Mouse (Mus musculus) limb, embryonic 12.5 days (tissue): Measurements from ENCODE around the gene Hist1h4c. TPM values are rescaled to one million over a fixed set of nuclear protein-coding genes. Genes with fewer than 3 reads are reported as not detected.

Source experiments
- ATAC-seq: fragments of 200-750 bp; cut with Nextera tagmentation; 2 replicates; pipeline ENCODE4 v1.8.0; 2017; ENCODE audit warnings: low read depth, moderate TSS enrichment; ENCODE audit not compliant: insufficient number of reproducible peaks, insufficient read depth, low FRiP score, low TSS enrichment
- H3K27ac ChIP-seq: fragments of 300-500 bp; sonication (generic); 2 replicates; pipeline ENCODE4 v1.5.1; 2016; ENCODE audit warnings: mild to moderate bottlenecking, moderate library complexity
- H3K27me3 ChIP-seq: fragments of 300-500 bp; sonication (generic); 2 replicates; pipeline ENCODE4 v1.6.1; 2016; ENCODE audit warnings: mild to moderate bottlenecking, moderate library complexity
- H3K36me3 ChIP-seq: fragments of 300-500 bp; sonication (generic); 2 replicates; pipeline ENCODE4 v1.6.1; 2016; ENCODE audit warnings: mild to moderate bottlenecking, moderate library complexity
- H3K4me1 ChIP-seq: fragments of 300-500 bp; sonication (generic); replicated peaks from 2 replicates; pipeline ENCODE4 v1.6.1; 2016
- H3K4me2 ChIP-seq: fragments of 300-500 bp; sonication (generic); 2 replicates; pipeline ENCODE4 v1.6.1; 2016; ENCODE audit warnings: mild to moderate bottlenecking, moderate library complexity
- H3K4me3 ChIP-seq: fragments of 300-500 bp; sonication (generic); replicated peaks from 2 replicates; pipeline ENCODE4 v1.5.1; 2016; ENCODE audit warnings: mild to moderate bottlenecking
- H3K9ac ChIP-seq: fragments of 300-500 bp; sonication (generic); replicated peaks from 2 replicates; pipeline ENCODE4 v1.6.1; 2016; ENCODE audit warnings: mild to moderate bottlenecking, moderate library complexity
- H3K9me3 ChIP-seq: fragments of 300-500 bp; sonication (generic); 2 replicates; pipeline ENCODE4 v1.6.1; 2016; ENCODE audit warnings: mild to moderate bottlenecking, moderate library complexity
- WGBS: fragments of 180-500 bp; shearing (Covaris S2); methylation state at CpG from one replicate; pipeline ENCODE4 v1.1.7; 2016; 5-methylcytosine and 5-hydroxymethylcytosine counted together
- microRNA-seq: library from miRNA; unstranded; fragments of <30 nt; microRNA quantifications from one replicate; pipeline ENCODE4, GENCODE M21; 2017
- polyA plus RNA-seq: library from polyadenylated mRNA; unstranded; fragments of >200 nt; fragmentation: Nextera tagmentation; extraction: Ambion mirVana; gene quantifications from 2 replicates; pipeline ENCODE4 v1.2.1, GENCODE M21; 2016

Hist1h4c gene
- polyA plus RNA-seq, 1 experiment from 2014 or later = 18.4 TPM

DNA sequence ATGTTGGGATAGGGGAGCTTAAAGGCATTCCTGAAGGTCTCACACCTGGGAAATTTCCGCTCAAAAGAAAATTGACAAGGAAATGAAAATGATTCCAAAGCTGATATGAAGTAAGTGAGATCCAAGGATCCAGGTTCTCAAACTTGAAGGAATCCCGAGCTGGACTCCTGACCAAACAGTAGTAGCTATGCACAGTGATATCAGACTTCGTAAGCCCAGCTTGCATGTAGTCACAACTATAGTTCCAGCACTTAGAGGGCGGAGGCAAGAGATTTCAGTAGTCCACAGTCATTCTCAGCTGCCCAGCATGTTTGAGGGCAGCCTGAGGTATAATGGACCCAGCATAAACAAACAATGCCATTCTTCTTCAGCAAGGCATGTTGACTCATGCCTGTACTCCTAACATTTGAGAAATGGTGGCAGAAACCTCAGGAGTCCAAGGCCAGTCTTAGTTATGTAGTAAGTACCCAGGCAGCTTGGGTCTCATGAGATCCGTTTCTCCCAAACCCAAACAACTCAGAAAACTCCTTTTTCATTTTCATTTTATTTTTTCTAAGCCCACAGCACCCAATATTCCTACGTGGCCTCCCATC is 16.2 kb downstream of the Hist1h4c start:
- no peak for ATAC-seq
- H3K9ac ChIP-seq = no peak overlapping the region
- no peaks in the 10 kb centered on the region for H3K36me3 ChIP-seq
- no peak overlapping the region for H3K4me3 ChIP-seq
- peaks cover 15% of the 10 kb centered on the region for H3K4me1 ChIP-seq
- no peaks in the 10 kb centered on the region for H3K9me3 ChIP-seq
- H3K27ac ChIP-seq = peak overlapping the region; percentile 94
- H3K27me3 ChIP-seq = no peaks in the 10 kb centered on the region
- peak overlapping the region; percentile 57 for H3K4me2 ChIP-seq
- WGBS = 93% methylated on average over 6 of the region's 6 CpGs

DNA sequence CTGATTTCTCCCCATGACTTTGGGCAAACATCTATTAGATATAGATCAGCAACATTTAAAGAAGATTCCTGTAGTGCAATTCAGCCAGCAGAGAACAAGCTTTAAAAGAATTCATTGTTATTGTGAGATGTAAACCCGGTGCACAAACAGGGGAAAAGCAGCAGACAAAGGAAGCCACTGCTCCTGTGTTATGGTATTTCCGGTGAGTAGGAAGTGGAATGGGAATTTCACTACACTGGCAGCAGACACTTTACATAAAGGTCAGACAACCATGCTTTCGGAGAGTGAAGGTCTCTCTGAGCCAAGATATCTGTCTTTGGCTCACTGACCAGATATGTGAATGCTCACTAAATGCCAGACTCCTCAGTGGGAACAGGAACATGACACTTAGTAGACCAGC is 35.7 kb downstream of the Hist1h4c start:
- WGBS = 78% methylated on average over 3 of the region's 3 CpGs
- no peak overlapping the region for H3K4me3 ChIP-seq
- no peaks in the 10 kb centered on the region for H3K27me3 ChIP-seq
- ATAC-seq = no peak
- no peaks in the 10 kb centered on the region for H3K36me3 ChIP-seq
- no peak overlapping the region for H3K4me2 ChIP-seq
- H3K9me3 ChIP-seq = no peaks in the 10 kb centered on the region
- no peaks in the 10 kb centered on the region for H3K4me1 ChIP-seq
- no peak overlapping the region for H3K27ac ChIP-seq
- H3K9ac ChIP-seq = no peak overlapping the region

DNA sequence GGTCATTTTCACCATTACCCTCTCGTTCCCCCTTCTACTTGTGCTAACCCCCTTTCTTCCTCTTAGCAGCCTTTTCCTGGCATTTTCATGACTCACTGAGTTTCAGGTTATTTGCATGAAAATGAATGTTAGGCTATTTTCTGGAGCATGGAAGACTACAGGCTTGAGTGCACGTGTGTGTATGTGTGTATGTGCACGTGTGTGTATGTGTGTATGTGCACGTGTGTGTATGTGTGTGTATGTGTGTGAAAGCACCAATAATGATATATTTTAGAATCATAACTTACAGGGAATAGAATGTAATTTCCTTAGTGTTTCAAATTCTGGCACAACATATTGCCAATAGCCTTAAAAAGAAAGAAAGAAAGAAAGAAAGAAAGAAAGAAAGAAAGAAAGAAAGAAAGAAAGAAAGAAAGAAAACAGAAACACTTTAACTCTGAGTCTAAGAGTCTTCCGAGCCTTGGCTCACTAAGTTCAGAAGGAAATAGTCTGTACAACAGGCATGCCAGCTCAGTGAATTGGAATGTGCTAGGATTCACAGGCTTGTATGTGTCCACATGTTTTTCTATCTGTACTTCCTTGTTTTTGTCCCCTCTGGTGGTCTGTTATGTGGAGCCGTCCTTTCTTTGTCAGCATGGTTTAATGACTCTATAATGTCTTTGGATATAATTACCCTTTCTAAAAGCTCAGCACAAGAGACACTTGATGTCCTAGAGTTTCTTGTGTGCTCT is 38.5 kb downstream of the Hist1h4c start:
- H3K36me3 ChIP-seq = no peaks in the 10 kb centered on the region
- no peak overlapping the region for H3K9ac ChIP-seq
- no peak overlapping the region for H3K27ac ChIP-seq
- no peaks in the 10 kb centered on the region for H3K4me1 ChIP-seq
- no peak for ATAC-seq
- no peak overlapping the region for H3K4me3 ChIP-seq
- H3K4me2 ChIP-seq = no peak overlapping the region
- H3K27me3 ChIP-seq = no peaks in the 10 kb centered on the region
- 81% methylated on average over 6 of the region's 6 CpGs for WGBS
- H3K9me3 ChIP-seq = no peaks in the 10 kb centered on the region

Small RNAs within 50 kb of the gene (microRNA-seq; reads per million reads assigned to microRNA genes)
- not detected for gene Gm44314
- gene Gm44350 = not detected

Other genes starting within 250 kb of the Hist1h4c start
- 0.10 and 0.12 TPM in 2 replicates for gene Btn1a1, start 232.6 kb downstream of the Hist1h4c start, polyA plus RNA-seq
- gene Btn2a2, start 209.6 kb downstream of the Hist1h4c start, polyA plus RNA-seq = 1.8 and 1.9 TPM in 2 replicates
- 6.0 and 9.0 TPM in 2 replicates for gene Hist1h4h, start 167.4 kb downstream of the Hist1h4c start, polyA plus RNA-seq
- gene Hist1h2af, start 164.5 kb downstream of the Hist1h4c start, polyA plus RNA-seq = 9.8 and 16.3 TPM in 2 replicates
- gene Hist1h3g, start 163.0 kb downstream of the Hist1h4c start, polyA plus RNA-seq = 10.5 and 17.3 TPM in 2 replicates
- 1.4 TPM in 2 replicates for gene Hist1h2bh, start 155.1 kb downstream of the Hist1h4c start, polyA plus RNA-seq
- gene Hist1h3f, start 154.4 kb downstream of the Hist1h4c start, polyA plus RNA-seq = 2.1 and 3.2 TPM in 2 replicates
- gene Hist1h4f, start 146.8 kb downstream of the Hist1h4c start, polyA plus RNA-seq = 2.7 and 3.6 TPM in 2 replicates
- 0.58 and 0.80 TPM in 2 replicates for gene Hist1h1d, start 145.2 kb downstream of the Hist1h4c start, polyA plus RNA-seq
- 11.1 and 12.8 TPM in 2 replicates for gene Hist1h3e, start 136.1 kb downstream of the Hist1h4c start, polyA plus RNA-seq
- 153 and 213 TPM in 2 replicates for gene Hist1h2ae, start 127.2 kb downstream of the Hist1h4c start, polyA plus RNA-seq
- gene Hist1h2bg, start 127.1 kb downstream of the Hist1h4c start, polyA plus RNA-seq = 16.5 and 25.4 TPM in 2 replicates
- gene Hist1h2bf, start 124.3 kb downstream of the Hist1h4c start, polyA plus RNA-seq = 12.5 and 21.2 TPM in 2 replicates
- gene Hist1h2ad, start 124.1 kb downstream of the Hist1h4c start, polyA plus RNA-seq = 1.9 and 2.7 TPM in 2 replicates
- 9.5 and 11.3 TPM in 2 replicates for gene Hist1h3d, start 122.7 kb downstream of the Hist1h4c start, polyA plus RNA-seq
- gene Hist1h4d, start 116.9 kb downstream of the Hist1h4c start, polyA plus RNA-seq = 139 and 158 TPM in 2 replicates
- gene Hist1h2be, start 77.3 kb downstream of the Hist1h4c start, polyA plus RNA-seq = 2.2 and 3.7 TPM in 2 replicates
- 24.6 and 30.8 TPM in 2 replicates for gene Hist1h1e, start 75.9 kb downstream of the Hist1h4c start, polyA plus RNA-seq
- 1.1 and 1.3 TPM in 2 replicates for gene Hist1h2ac, start 14.5 kb downstream of the Hist1h4c start, polyA plus RNA-seq
- gene Hist1h2bc, start 14.3 kb downstream of the Hist1h4c start, polyA plus RNA-seq = 29.3 and 33.7 TPM in 2 replicates
- not detected in 2 replicates for gene Hist1h1t, start 2.6 kb downstream of the Hist1h4c start, polyA plus RNA-seq
- 3.8 and 4.2 TPM in 2 replicates for gene Hfe, start 12.4 kb upstream of the Hist1h4c start, polyA plus RNA-seq
- gene Hist1h1c, start 40.4 kb upstream of the Hist1h4c start, polyA plus RNA-seq = 20.1 and 21.4 TPM in 2 replicates
- 20.7 and 22.1 TPM in 2 replicates for gene Hist1h3c, start 47.1 kb upstream of the Hist1h4c start, polyA plus RNA-seq
- 6.3 and 6.7 TPM in 2 replicates for gene Hist1h2bb, start 48.3 kb upstream of the Hist1h4c start, polyA plus RNA-seq
- 77.8 and 92.9 TPM in 2 replicates for gene Hist1h2ab, start 52.7 kb upstream of the Hist1h4c start, polyA plus RNA-seq
- gene Hist1h3b, start 53.8 kb upstream of the Hist1h4c start, polyA plus RNA-seq = 17.7 and 30.1 TPM in 2 replicates
- gene Hist1h4b, start 58.6 kb upstream of the Hist1h4c start, polyA plus RNA-seq = 9.1 and 10.7 TPM in 2 replicates
- gene Hist1h4a, start 62.8 kb upstream of the Hist1h4c start, polyA plus RNA-seq = 1.2 and 1.4 TPM in 2 replicates
- gene Hist1h3a, start 63.9 kb upstream of the Hist1h4c start, polyA plus RNA-seq = 11.9 and 12.8 TPM in 2 replicates
- 6.3 and 7.4 TPM in 2 replicates for gene Hist1h1a, start 65.2 kb upstream of the Hist1h4c start, polyA plus RNA-seq
- 0.16 TPM in 1 of 2 replicates, not detected in the other for gene Trim38, start 71.5 kb upstream of the Hist1h4c start, polyA plus RNA-seq
- gene Slc17a2, start 108.5 kb upstream of the Hist1h4c start, polyA plus RNA-seq = not detected in 2 replicates
- 0.06 TPM in 1 of 2 replicates, not detected in the other for gene Slc17a3, start 141.0 kb upstream of the Hist1h4c start, polyA plus RNA-seq
- gene Slc17a1, start 169.3 kb upstream of the Hist1h4c start, polyA plus RNA-seq = not detected in 2 replicates
- gene Slc17a4, start 216.6 kb upstream of the Hist1h4c start, polyA plus RNA-seq = not detected in 2 replicates
- gene Hist1h2ba, start 235.7 kb upstream of the Hist1h4c start, polyA plus RNA-seq = not detected in 2 replicates
- not detected in 2 replicates for gene Hist1h2aa, start 236.0 kb upstream of the Hist1h4c start, polyA plus RNA-seq